Mouse (Mus musculus) spleen, adult 2 months (tissue): ENCODE data around the gene Etnk2.

Experiments
- CTCF ChIP-seq: fragments of 200-500 bp; IDR thresholded peaks from 2 replicates; pipeline ENCODE4 v1.5.1; 2011; ENCODE audit warnings: mild to moderate bottlenecking, inconsistent platforms; ENCODE audit not compliant: insufficient read depth, insufficient read length, insufficient replicate concordance; ENCODE audit errors: extremely low read depth
- POLR2A ChIP-seq: fragments of 200-500 bp; IDR thresholded peaks from 2 replicates; pipeline ENCODE4 v1.6.1; 2011; ENCODE audit warnings: low read depth, low read length, inconsistent platforms

- TF ChIP-seq POLR2A (no peak), CTCF (no peak)
Observed at GRCm38 (mm10) chr1:133315775-133316174, 47.6 kb upstream of the Etnk2 start.
